9 mouse cellular contexts compared by ENCODE assay signal in the genomic region with DNA sequence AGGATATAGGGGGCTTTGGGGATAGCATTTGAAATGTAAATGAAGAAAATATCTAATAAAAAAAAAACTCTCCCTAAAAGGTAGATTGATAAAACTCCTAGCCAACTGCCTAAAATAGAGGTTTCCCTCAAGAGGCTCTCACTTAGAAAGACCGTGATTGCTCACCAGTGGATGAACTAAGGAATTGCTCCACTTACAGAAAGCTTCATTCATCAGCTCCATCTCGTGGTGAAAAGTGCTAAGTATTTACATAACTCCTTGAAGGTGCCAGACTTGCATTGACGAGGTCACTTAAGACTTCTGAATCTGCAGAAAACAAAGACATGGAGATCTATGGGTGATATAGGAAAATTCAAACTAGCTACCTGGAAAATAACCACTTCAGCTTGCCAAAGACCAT. TPM values are rescaled to one million over a fixed set of nuclear protein-coding genes. Genes with fewer than 3 reads are reported as not detected.
DNase-seq lines count a peak whose midpoint lies in the region; TF ChIP-seq lines count a peak whose summit lies in the region.
"Had no signal": no experiment of that assay in that cellular context is flagged by ENCODE, and none has a peak within 500 bp of the region (broad histone marks: within the 10 kb centered on the region; RNA-seq: fewer than 3 reads in every experiment).

No protein-coding gene starts in this region.

- TF ChIP-seq POLR2A in cortical plate, adult 2 months (IDR thresholded peaks at IDR 0.05; ENCODE audit: extremely low read depth, insufficient read depth, low read length), result no peak

- TF ChIP-seq CTCF in layer of hippocampus, adult 2 months (conservative IDR thresholded peaks at IDR 0.05), result peak; percentile 78
- TF ChIP-seq CTCF in cortical plate, adult 2 months (IDR thresholded peaks at IDR 0.05; ENCODE audit: extremely low read depth, insufficient read depth, low read length), result peak; percentile 56; the same call in 1 of the 2 replicates

- no peak overlapping the region for H3K4me3 ChIP-seq in layer of hippocampus, adult 2 months
- no peak overlapping the region for H3K4me3 ChIP-seq in cortical plate, adult 2 months (ENCODE audit: insufficient read depth, low read length)
- H3K4me3 ChIP-seq: midbrain, embryonic 15.5 days had no signal

- H3K4me1 ChIP-seq in cortical plate, adult 2 months (ENCODE audit: control insufficient read depth, insufficient read depth, low read length), result peaks cover 2% of the 10 kb centered on the region; the same call in 1 of the 2 replicates
- H3K4me1 ChIP-seq: midbrain, embryonic 15.5 days had no signal

- peak; percentile 10 to 15 for DNase-seq in cerebellum, postnatal 14 days
- no peak for DNase-seq in cerebellum, postnatal 25 days
- DNase-seq in layer of hippocampus, adult 2 months (ENCODE audit: low spot score in 2 of 2), result peak; percentile 42 to 44
- DNase-seq in layer of hippocampus, postnatal 10 days (ENCODE audit: low spot score in 2 of 2), result no peak
- peak; percentile 69 for DNase-seq in 3T3-L1 (ENCODE audit: low read depth, low spot score)
- DNase-seq in urinary bladder, postnatal 14 days (ENCODE audit: low spot score), result no peak
- DNase-seq in yolk sac, embryonic 10.5 days (ENCODE audit: low spot score), result no peak

- no peak overlapping the region for H3K27ac ChIP-seq in layer of hippocampus, adult 2 months
- H3K27ac ChIP-seq in cortical plate, adult 2 months (ENCODE audit: insufficient read depth, low read length), result no peak overlapping the region
- H3K27ac ChIP-seq: midbrain, embryonic 15.5 days had no signal

RNA-seq across cellular contexts. Expression of a gene that starts 17.4 kb away (rescaled TPM):
- total RNA-seq in layer of hippocampus, adult 2 months (2021), result not detected
- not detected for total RNA-seq in layer of hippocampus, postnatal 10 days (2021)
- not detected in 2 replicates for polyA plus RNA-seq in cortical plate, adult 2 months (2012; rRNA removed)
- polyA plus RNA-seq: midbrain, embryonic 15.5 days had no signal

RNA-seq across cellular contexts. Expression of a gene that starts 48.0 kb away (rescaled TPM):
- total RNA-seq in layer of hippocampus, adult 2 months (2021), result 10 to 100 TPM; 10.8 to 11.0 TPM
- 1 to 10 TPM; 7.1 to 8.5 TPM for total RNA-seq in layer of hippocampus, postnatal 10 days (2021)
- polyA plus RNA-seq in cortical plate, adult 2 months (2012; rRNA removed), result 26.1 and 27.9 TPM in 2 replicates

RNA-seq across cellular contexts. Expression of a gene that starts 57.0 kb away (rescaled TPM):
- total RNA-seq in layer of hippocampus, adult 2 months (2021), result not detected
- total RNA-seq in layer of hippocampus, postnatal 10 days (2021), result not detected
- not detected in 2 replicates for polyA plus RNA-seq in cortical plate, adult 2 months (2012; rRNA removed)
- polyA plus RNA-seq: midbrain, embryonic 15.5 days had no signal

Comparison
In these comparisons a context has a peak if more than half of its experiments do, and no peak if none do; other contexts are left out.
1. DNase-seq: peak in cerebellum, postnatal 14 days (2 of 2), layer of hippocampus, adult 2 months (2 of 2) and 3T3-L1 (single experiment); none in cerebellum, postnatal 25 days (0 of 2), layer of hippocampus, postnatal 10 days (0 of 2), urinary bladder, postnatal 14 days (single experiment) and yolk sac, embryonic 10.5 days (single experiment).